Mouse (Mus musculus) urinary bladder, postnatal 10 days (tissue): ENCODE data around the gene Gm8068.
"Not testable (repeated sequence)": the region's sequence is repeated elsewhere in the genome, so short reads cannot be mapped to it uniquely, and the experiment has no call there.

Experiments used
- DNase-seq: peaks from one replicate; pipeline ENCODE4 v3.0.0; 2022; ENCODE audit warnings: low spot score

The Gm8068 gene

GRCm38 (mm10) chr14:41701785-41702184 is at the start of gene Gm8068:
Gene Gm8068 (minus strand): TSS chr14:41701885.
- DNase-seq, result not testable (repeated sequence)

GRCm38 (mm10) chr14:41750514-41750913 is 48.8 kb upstream of the Gm8068 start, which contains the start of gene Gm7929:
Gene Gm7929 (minus strand): TSS chr14:41750614.
- not testable (repeated sequence) for DNase-seq

GRCm38 (mm10) chr14:41723437-41723836 is 21.8 kb upstream of the Gm8068 start:
- not testable (repeated sequence) for DNase-seq

- DNase-seq, result not testable (repeated sequence)
Observed at GRCm38 (mm10) chr14:41717180-41717579, 15.5 kb upstream of the Gm8068 start.

GRCm38 (mm10) chr14:41648176-41648575 is 53.5 kb downstream of the Gm8068 start:
- not testable (repeated sequence) for DNase-seq
